Mouse (Mus musculus) C2C12 (cell line): ENCODE data around the gene Fbl.

Experiments
- CEBPB ChIP-seq: IDR thresholded peaks from one replicate; pipeline ENCODE4 v1.6.1; 2011; ENCODE audit warnings: low read depth, mild to moderate bottlenecking, control low read depth, moderate library complexity
- CTCF ChIP-seq: IDR thresholded peaks from one replicate; pipeline ENCODE4 v1.5.1; 2011; ENCODE audit not compliant: control insufficient read depth, insufficient read depth, insufficient read length
- MAX ChIP-seq: IDR thresholded peaks from one replicate; pipeline ENCODE4 v1.6.1; 2011; ENCODE audit warnings: mild to moderate bottlenecking, control low read depth
- MYOD1 ChIP-seq: IDR thresholded peaks from one replicate; pipeline ENCODE4 v1.6.1; 2011; ENCODE audit warnings: low read depth; ENCODE audit not compliant: control insufficient read depth, insufficient read length
- MYOG ChIP-seq: IDR thresholded peaks from one replicate; pipeline ENCODE4 v1.6.1; 2011; ENCODE audit not compliant: control insufficient read depth, insufficient read length; ENCODE audit errors: extremely low read depth
- USF1 ChIP-seq: IDR thresholded peaks from one replicate; pipeline ENCODE4 v1.6.1; 2011; ENCODE audit warnings: low read depth, mild to moderate bottlenecking, control low read depth, moderate library complexity

DNA sequence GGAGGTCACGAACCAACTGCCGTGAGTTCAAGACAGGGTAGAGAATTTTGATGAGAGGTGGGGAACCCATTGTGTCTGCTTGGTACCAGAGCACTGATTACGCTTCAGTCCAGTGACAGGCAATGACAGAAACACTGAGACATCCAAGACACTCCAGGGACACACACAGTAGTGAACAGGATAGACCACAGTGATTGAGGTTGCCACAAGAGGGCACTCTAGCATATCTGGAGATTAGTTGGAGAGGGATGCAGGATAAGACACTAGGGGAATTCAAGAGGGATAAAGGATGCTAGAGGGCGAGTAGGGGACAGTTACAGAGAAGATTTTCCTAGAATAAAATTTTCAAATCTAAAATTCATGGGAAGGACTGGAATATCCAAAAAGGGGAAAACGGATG, 31.9 kb upstream of the Fbl start:
- TF ChIP-seq CTCF (peak; percentile 50), MAX (no peak), USF1 (no peak), MYOD1 (no peak), MYOG (no peak), CEBPB (no peak)
